Mouse (Mus musculus): ENCODE measurements around the gene Ablim2.
A peak's percentile ranks its signal among the peaks of the same experiment; 100 is the strongest.

Gene Ablim2

GRCm38 (mm10) chr5:35884262-35884661 lies 126.6 kb downstream of the Ablim2 start:
- DNase-seq (ENCODE audit: low spot score in 2 of 2): peak in 1 of 2 experiments; percentile 59

- no peak for DNase-seq (ENCODE audit: low spot score in 2 of 2)
Observed at GRCm38 (mm10) chr5:35884689-35885088, 127.0 kb downstream of the Ablim2 start.

GRCm38 (mm10) chr5:35888959-35889358 lies 131.3 kb downstream of the Ablim2 start:
- DNase-seq (ENCODE audit: low spot score in 2 of 2): no peak

GRCm38 (mm10) chr5:35889641-35890040 lies 132.0 kb downstream of the Ablim2 start:
- DNase-seq (ENCODE audit: low spot score in 2 of 2): no peak

GRCm38 (mm10) chr5:35890985-35891730 lies 133.5 kb downstream of the Ablim2 start:
- no peak for DNase-seq (ENCODE audit: low spot score in 2 of 2)

GRCm38 (mm10) chr5:35892363-35892762 lies 134.7 kb downstream of the Ablim2 start:
- no peak for DNase-seq (ENCODE audit: low spot score in 2 of 2)

- DNase-seq (ENCODE audit: low spot score in 2 of 2): peak; percentile 96 to 100
Observed at GRCm38 (mm10) chr5:35893093-35893804, 135.6 kb downstream of the Ablim2 start, which contains the start of gene Afap1. Afap1 (plus strand) TSS chr5:35893319.

- DNase-seq (ENCODE audit: low spot score in 2 of 2): peak; percentile 42 to 66
Observed at GRCm38 (mm10) chr5:35893805-35894260, 136.2 kb downstream of the Ablim2 start.

GRCm38 (mm10) chr5:35894295-35895047 lies 136.8 kb downstream of the Ablim2 start:
- peak in 1 of 2 experiments; percentile 37 for DNase-seq (ENCODE audit: low spot score in 2 of 2)

GRCm38 (mm10) chr5:35895926-35896325 lies 138.2 kb downstream of the Ablim2 start:
- no peak for DNase-seq (ENCODE audit: low spot score in 2 of 2)

GRCm38 (mm10) chr5:35896556-35896955 lies 138.9 kb downstream of the Ablim2 start:
- DNase-seq (ENCODE audit: low spot score in 2 of 2): no peak

- no peak for DNase-seq (ENCODE audit: low spot score in 2 of 2)
Observed at GRCm38 (mm10) chr5:35897147-35897546, 139.5 kb downstream of the Ablim2 start.

GRCm38 (mm10) chr5:35898114-35898513 lies 140.4 kb downstream of the Ablim2 start:
- no peak for DNase-seq (ENCODE audit: low spot score in 2 of 2)

GRCm38 (mm10) chr5:35898994-35899393 lies 141.3 kb downstream of the Ablim2 start:
- no peak for DNase-seq (ENCODE audit: low spot score in 2 of 2)

GRCm38 (mm10) chr5:35900401-35901225 lies 142.9 kb downstream of the Ablim2 start:
- DNase-seq (ENCODE audit: low spot score in 2 of 2): no peak

GRCm38 (mm10) chr5:35901226-35901809 lies 143.6 kb downstream of the Ablim2 start:
- DNase-seq (ENCODE audit: low spot score in 2 of 2): no peak

- DNase-seq (ENCODE audit: low spot score in 2 of 2): no peak
Observed at GRCm38 (mm10) chr5:35903456-35903855, 145.8 kb downstream of the Ablim2 start.

GRCm38 (mm10) chr5:35905283-35905682 lies 147.6 kb downstream of the Ablim2 start:
- no peak for DNase-seq (ENCODE audit: low spot score in 2 of 2)

- no peak for DNase-seq (ENCODE audit: low spot score in 2 of 2)
Observed at GRCm38 (mm10) chr5:35907090-35907489, 149.4 kb downstream of the Ablim2 start.

GRCm38 (mm10) chr5:35907633-35908426 lies 150.2 kb downstream of the Ablim2 start:
- peak in 1 of 2 experiments; percentile 83 for DNase-seq (ENCODE audit: low spot score in 2 of 2)

Data from cerebellum, postnatal 4 days (tissue).